ENCODE assay signal across 32 mouse cellular contexts in the genomic region with DNA sequence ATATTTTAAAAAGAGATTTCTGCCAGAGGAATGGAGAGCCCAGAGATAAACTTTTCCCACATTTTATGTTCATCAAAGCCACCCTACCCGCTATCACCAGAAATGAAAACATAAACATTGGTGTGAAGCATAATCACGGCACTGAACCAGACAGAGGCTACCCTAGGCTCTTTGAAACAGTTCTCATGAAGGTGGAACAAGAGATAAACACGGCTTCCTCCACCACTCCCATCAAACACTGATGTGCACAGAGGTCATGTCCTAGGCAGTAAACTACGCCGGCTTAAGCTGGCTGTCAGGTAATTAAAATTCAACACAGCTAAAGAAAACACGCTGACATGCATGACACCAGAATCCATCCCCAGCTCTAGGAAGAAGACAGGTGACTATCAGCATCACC.
"Had no signal": no experiment of that assay in that cellular context is flagged by ENCODE, and none has a peak within 500 bp of the region (broad histone marks: within the 10 kb centered on the region; RNA-seq: fewer than 3 reads in every experiment).

No protein-coding gene starts in this region.

- H3K27me3 ChIP-seq: limb, embryonic 12.5 days; limb, embryonic 13.5 days; limb, embryonic 15.5 days; liver, embryonic 12.5 days; liver, embryonic 13.5 days; liver, embryonic 15.5 days; lung, embryonic 15.5 days; megakaryocyte, embryonic 14.5 days; midbrain, embryonic 12.5 days; midbrain, embryonic 13.5 days; midbrain, embryonic 15.5 days; neural tube, embryonic 12.5 days had no signal

- H3K4me2 ChIP-seq: limb, embryonic 12.5 days; limb, embryonic 13.5 days; limb, embryonic 15.5 days; liver, embryonic 11.5 days; liver, embryonic 12.5 days; liver, embryonic 13.5 days; liver, embryonic 15.5 days; lung, embryonic 14.5 days; lung, embryonic 15.5 days; midbrain, embryonic 11.5 days; midbrain, embryonic 12.5 days; midbrain, embryonic 13.5 days; midbrain, embryonic 15.5 days; neural tube, embryonic 12.5 days had no signal

- H3K4me1 ChIP-seq: limb, embryonic 15.5 days; liver, embryonic 15.5 days; lung, embryonic 15.5 days; megakaryocyte, embryonic 14.5 days; midbrain, embryonic 10.5 days; midbrain, embryonic 12.5 days; midbrain, embryonic 13.5 days; midbrain, embryonic 15.5 days; neural tube, embryonic 12.5 days had no signal

- H3K9ac ChIP-seq: limb, embryonic 12.5 days; limb, embryonic 13.5 days; limb, embryonic 15.5 days; liver, embryonic 12.5 days; liver, embryonic 13.5 days; liver, embryonic 14.5 days; liver, embryonic 15.5 days; liver, postnatal 0 days; lung, embryonic 14.5 days; lung, embryonic 15.5 days; midbrain, embryonic 12.5 days; midbrain, embryonic 13.5 days; midbrain, embryonic 15.5 days; neural tube, embryonic 12.5 days had no signal

- H3K27ac ChIP-seq: limb, embryonic 10.5 days; limb, embryonic 12.5 days; limb, embryonic 13.5 days; limb, embryonic 15.5 days; liver, embryonic 12.5 days; liver, embryonic 13.5 days; liver, embryonic 14.5 days; liver, embryonic 15.5 days; lung, embryonic 15.5 days; macrophage; midbrain, embryonic 10.5 days; midbrain, embryonic 12.5 days; midbrain, embryonic 13.5 days; midbrain, embryonic 15.5 days; neural tube, embryonic 12.5 days had no signal

- DNase-seq: left cerebral cortex, postnatal 4 days; liver; liver, embryonic 13.5 days; liver, postnatal 0 days; lung, adult 18-20 months; lung, adult 2 months; lung, embryonic 14.5 days; lung, postnatal 10 days; lung, postnatal 14 days; lung, postnatal 36 days; lung, postnatal 4 days; midbrain, embryonic 14.5 days had no signal

- H3K9me3 ChIP-seq: limb, embryonic 10.5 days; limb, embryonic 12.5 days; limb, embryonic 13.5 days; limb, embryonic 15.5 days; liver, embryonic 12.5 days; liver, embryonic 13.5 days; liver, embryonic 15.5 days; lung, embryonic 15.5 days; midbrain, embryonic 10.5 days; midbrain, embryonic 12.5 days; midbrain, embryonic 13.5 days; midbrain, embryonic 15.5 days; neural tube, embryonic 12.5 days had no signal

- H3K4me3 ChIP-seq: limb, embryonic 10.5 days; limb, embryonic 12.5 days; limb, embryonic 13.5 days; limb, embryonic 15.5 days; liver, embryonic 12.5 days; liver, embryonic 13.5 days; liver, embryonic 15.5 days; lung, embryonic 15.5 days; megakaryocyte, embryonic 14.5 days; midbrain, embryonic 10.5 days; midbrain, embryonic 12.5 days; midbrain, embryonic 13.5 days; midbrain, embryonic 15.5 days; myocyte; neural tube, embryonic 12.5 days had no signal

- H3K36me3 ChIP-seq: limb, embryonic 10.5 days; limb, embryonic 12.5 days; limb, embryonic 13.5 days; limb, embryonic 15.5 days; liver, embryonic 12.5 days; liver, embryonic 13.5 days; liver, embryonic 15.5 days; lung, embryonic 15.5 days; midbrain, embryonic 10.5 days; midbrain, embryonic 12.5 days; midbrain, embryonic 13.5 days; midbrain, embryonic 15.5 days; neural tube, embryonic 12.5 days had no signal

- ATAC-seq: liver, embryonic 12.5 days; liver, postnatal 0 days; lung, postnatal 0 days; midbrain, embryonic 13.5 days; midbrain, embryonic 15.5 days; midbrain, embryonic 16.5 days had no signal
